Comparison of ENCODE assay signal across 29 mouse cellular contexts in genomic region chr3:136917080-136917479, GRCm38 (mm10).
A peak's percentile ranks its signal among the peaks of the same experiment; 100 is the strongest.
DNase-seq lines count a peak whose midpoint lies in the region; ATAC-seq and TF ChIP-seq lines count a peak whose summit lies in the region.
"Had no signal": no experiment of that assay in that cellular context is flagged by ENCODE, and none has a peak within 500 bp of the region (broad histone marks: within the 10 kb centered on the region; RNA-seq: fewer than 3 reads in every experiment).

No protein-coding gene starts in this region.

- peaks cover 10% of the 10 kb centered on the region for H3K4me1 ChIP-seq in cerebellum, adult 2 months (ENCODE audit: control insufficient read depth, insufficient read depth, low read length)
- H3K4me1 ChIP-seq: forebrain, embryonic 15.5 days; heart, embryonic 10.5 days; heart, embryonic 13.5 days had no signal

- DNase-seq in cerebellum, adult 2 months, result peak in 1 of 2 experiments; percentile 50
- no peak for DNase-seq in cerebellum, adult 11 months
- no peak for DNase-seq in frontal cortex, postnatal 25 days (ENCODE audit: low spot score in 2 of 2)
- DNase-seq in layer of hippocampus, adult 2 months (ENCODE audit: low spot score in 2 of 2), result no peak
- DNase-seq in layer of hippocampus, postnatal 14 days (ENCODE audit: low spot score in 2 of 2), result no peak
- peak; percentile 36 for DNase-seq in skeletal muscle tissue, adult 2 months (ENCODE audit: low read depth, low spot score)
- no peak for DNase-seq in Muller cell, postnatal 12 days (ENCODE audit: inconsistent ontology term)
- DNase-seq: adrenal gland, adult 8-10 months; adrenal gland, postnatal 25 days; embryo, embryonic 11 days; gastrocnemius, postnatal 25 days; heart, adult 2 months; heart, postnatal 14 days; heart, postnatal 4 days; kidney, adult 11 months; kidney, adult 8-10 months had no signal

- ATAC-seq in frontal cortex, adult (ENCODE audit: low TSS enrichment), result peak; percentile 17; the same call in 1 of the 2 replicates
- ATAC-seq: activated CD4-positive, CD25-positive, alpha-beta regulatory T cell, adult 4 months; CD4-positive, CD25-positive, alpha-beta regulatory T cell, adult 4 months; forebrain, embryonic 15.5 days; hindbrain, postnatal 0 days; inflammation-experienced regulatory T-cells, adult 6 months had no signal

- no peak overlapping the region for H3K4me3 ChIP-seq in cerebellum, adult 2 months (replicated peaks; ENCODE audit: insufficient read depth, low read depth, low read length)
- H3K4me3 ChIP-seq in layer of hippocampus, adult 2 months, result no peak overlapping the region
- H3K4me3 ChIP-seq: embryonic facial prominence, embryonic 10.5 days; embryonic facial prominence, embryonic 13.5 days; erythroblast, embryonic 14.5 days; forebrain, embryonic 12.5 days; forebrain, embryonic 15.5 days; heart, adult 2 months; heart, embryonic 10.5 days; heart, embryonic 13.5 days had no signal

- WGBS in cerebellum, adult 2 months, result 11% methylated on average over 7 of the region's 7 CpGs

- H3K27me3 ChIP-seq in cerebellum, adult 2 months (ENCODE audit: control insufficient read depth, insufficient read depth, low read length), result no peaks in the 10 kb centered on the region
- H3K27me3 ChIP-seq: embryonic facial prominence, embryonic 13.5 days; forebrain, embryonic 12.5 days; forebrain, embryonic 15.5 days; heart, embryonic 13.5 days had no signal

- no peak for TF ChIP-seq CTCF in cerebellum, adult 2 months (IDR thresholded peaks at IDR 0.05; ENCODE audit: borderline replicate concordance, insufficient read depth, low read depth, low read length)
- no peak for TF ChIP-seq CTCF in layer of hippocampus, adult 2 months (conservative IDR thresholded peaks at IDR 0.05)

- H3K27ac ChIP-seq in cerebellum, adult 2 months (ENCODE audit: insufficient read depth, low read length), result peak overlapping the region; percentile 40
- peak overlapping the region; percentile 59 for H3K27ac ChIP-seq in layer of hippocampus, adult 2 months
- H3K27ac ChIP-seq: embryonic facial prominence, embryonic 10.5 days; embryonic facial prominence, embryonic 13.5 days; forebrain, embryonic 12.5 days; forebrain, embryonic 15.5 days; heart, adult 2 months; heart, embryonic 10.5 days; heart, embryonic 13.5 days; hindbrain, embryonic 14.5 days; hindbrain, postnatal 0 days had no signal

- TF ChIP-seq POLR2A in cerebellum, adult 2 months (IDR thresholded peaks at IDR 0.05; ENCODE audit: borderline replicate concordance, insufficient read depth, low read length), result no peak
